Mouse (Mus musculus) thymus, adult 18-20 months (tissue): ENCODE results near the gene Gm5485.

Source experiments
- DNase-seq, 2 experiments: peaks; one replicate each; pipeline ENCODE4 v3.0.0; 2022; ENCODE audit warnings: mixed read lengths in 2 of 2

The Gm5485 gene

GRCm38 (mm10) chr16:48412246-48412645 lies at the start of gene Gm5485:
Gm5485 (minus strand) TSS chr16:48412416.
- DNase-seq = no peak

GRCm38 (mm10) chr16:48453264-48453663 lies 41.0 kb upstream of the Gm5485 start:
- DNase-seq = no peak

- no peak for DNase-seq
These were observed 34.1 kb upstream of the Gm5485 start for GRCm38 (mm10) chr16:48446161-48446925.

- no peak for DNase-seq
These were observed 32.4 kb upstream of the Gm5485 start for GRCm38 (mm10) chr16:48444589-48444988.

GRCm38 (mm10) chr16:48437476-48437875 lies 25.3 kb upstream of the Gm5485 start:
- DNase-seq = no peak

- no peak for DNase-seq
These were observed 23.2 kb upstream of the Gm5485 start for GRCm38 (mm10) chr16:48435454-48435853.

- no peak for DNase-seq
These were observed 18.8 kb upstream of the Gm5485 start, which contains the start of gene Morc1 for GRCm38 (mm10) chr16:48431027-48431426. Morc1 (plus strand) TSS chr16:48431237.

- no peak for DNase-seq
These were observed 17.2 kb upstream of the Gm5485 start for GRCm38 (mm10) chr16:48429427-48429826.

GRCm38 (mm10) chr16:48424069-48424468 lies 11.9 kb upstream of the Gm5485 start:
- DNase-seq = no peak

- DNase-seq = no peak
These were observed 10.3 kb upstream of the Gm5485 start for GRCm38 (mm10) chr16:48422501-48422900.

- DNase-seq = no peak
These were observed 6.8 kb upstream of the Gm5485 start for GRCm38 (mm10) chr16:48419035-48419434.

- DNase-seq = no peak
These were observed 6.3 kb upstream of the Gm5485 start for GRCm38 (mm10) chr16:48418557-48418956.

GRCm38 (mm10) chr16:48410125-48410524 lies 2.1 kb downstream of the Gm5485 start:
- no peak for DNase-seq

- DNase-seq = no peak
These were observed 2.6 kb downstream of the Gm5485 start for GRCm38 (mm10) chr16:48409580-48409979.

- no peak for DNase-seq
These were observed 6.4 kb downstream of the Gm5485 start for GRCm38 (mm10) chr16:48405674-48406403.

- no peak for DNase-seq
These were observed 8.2 kb downstream of the Gm5485 start for GRCm38 (mm10) chr16:48404009-48404408.

GRCm38 (mm10) chr16:48403423-48403822 lies 8.8 kb downstream of the Gm5485 start:
- no peak for DNase-seq

GRCm38 (mm10) chr16:48402963-48403362 lies 9.3 kb downstream of the Gm5485 start:
- DNase-seq = no peak

GRCm38 (mm10) chr16:48395278-48395677 lies 16.9 kb downstream of the Gm5485 start:
- DNase-seq = no peak

GRCm38 (mm10) chr16:48386982-48387381 lies 25.2 kb downstream of the Gm5485 start:
- DNase-seq = no peak

- DNase-seq = no peak
These were observed 28.5 kb downstream of the Gm5485 start for GRCm38 (mm10) chr16:48383582-48384257.

GRCm38 (mm10) chr16:48373711-48374485 lies 38.3 kb downstream of the Gm5485 start:
- no peak for DNase-seq

- DNase-seq = no peak
These were observed 39.8 kb downstream of the Gm5485 start for GRCm38 (mm10) chr16:48372461-48372860.
